Mouse (Mus musculus): ENCODE results near the gene Slc7a5.

DNA sequence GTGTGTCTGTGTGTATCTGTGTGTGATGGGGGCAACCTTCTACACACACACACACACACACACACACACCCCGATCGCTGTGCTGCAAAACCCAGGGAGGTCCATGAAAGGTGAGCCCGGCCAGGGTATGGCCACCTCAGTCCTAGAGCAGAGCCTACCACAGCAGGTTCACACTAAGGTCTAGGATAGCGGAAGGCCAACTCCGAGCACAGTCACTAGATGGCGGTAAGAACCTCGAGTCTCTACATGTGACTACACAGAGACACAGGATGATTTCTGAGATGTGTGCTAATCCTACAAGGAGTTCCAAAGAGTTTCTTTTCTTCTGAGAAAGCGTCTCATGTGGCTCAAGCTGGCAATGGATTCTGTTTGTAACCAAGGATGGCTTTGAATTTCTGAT is 19.8 kb upstream of the Slc7a5 start:
- TF ChIP-seq HCFC1 (IDR thresholded peaks at IDR 0.05; ENCODE audit: borderline replicate concordance, insufficient read depth, low read length) (no peak), MAFK (IDR thresholded peaks at IDR 0.05; ENCODE audit: insufficient read depth, low read depth, low read length) (no peak), CHD2 (IDR thresholded peaks at IDR 0.05; ENCODE audit: low read depth, low read length) (no peak), ZC3H11A (IDR thresholded peaks at IDR 0.05; ENCODE audit: borderline replicate concordance, low read depth, low read length) (no peak), ZNF384 (IDR thresholded peaks at IDR 0.05; ENCODE audit: low read depth, low read length) (no peak)

Measured in ES-E14 (cell line).